Mouse (Mus musculus) liver, postnatal 0 days (tissue): ENCODE measurements at regions not wholly inside any gene's neighbourhood (a gene's known extent, or its start where the extent isn't known, plus 50 kb on each side); places are given as distances from the start of the nearest gene placed in this dataset.

Experiments used
- CTCF ChIP-seq: sonication (generic); IDR thresholded peaks from 2 replicates; pipeline ENCODE4 v1.5.1; 2016; ENCODE audit warnings: antibody characterized with exemption, low read depth
- EP300 ChIP-seq: IDR thresholded peaks from 2 replicates; pipeline ENCODE4 v1.6.1; 2016; ENCODE audit warnings: antibody characterized with exemption, low read depth, mild to moderate bottlenecking

GRCm38 (mm10) chr4:99394244-99394643 is 98.5 kb downstream of the Gm12689 start:
- TF ChIP-seq CTCF (no peak), EP300 (no peak)
